Mouse (Mus musculus): Measurements from ENCODE around the gene Alg9. TPM values are rescaled to one million over a fixed set of nuclear protein-coding genes. Genes with fewer than 3 reads are reported as not detected.

Alg9 gene
- polyA plus RNA-seq, 1 experiment from 2014 or later: 43.0 TPM

GRCm38 (mm10) chr9:50833786-50834185 lies 59.0 kb downstream of the Alg9 start:
- Histone ChIP-seq H3K27me3 (ENCODE audit: low read depth, poor library complexity, severe bottlenecking) (no peaks in the 10 kb centered on the region), H3K9me3 (replicated peaks) (no peaks in the 10 kb centered on the region), H3K4me1 (no peaks in the 10 kb centered on the region), H3K4me3 (no peak overlapping the region), H3K27ac (no peak overlapping the region), H3K36me3 (peaks cover 26% of the 10 kb centered on the region)
- DNase-seq (ENCODE audit: low spot score): no peak
- 87% methylated on average over 8 of the region's 8 CpGs for WGBS

GRCm38 (mm10) chr9:50835068-50835705 lies 60.4 kb downstream of the Alg9 start:
- peaks cover 27% of the 10 kb centered on the region for H3K36me3 ChIP-seq
- 91% methylated on average over 10 of the region's 10 CpGs for WGBS

GRCm38 (mm10) chr9:50836097-50836496 lies 61.3 kb downstream of the Alg9 start:
- H3K4me3 ChIP-seq: no peak overlapping the region
- H3K27me3 ChIP-seq (ENCODE audit: low read depth, poor library complexity, severe bottlenecking): no peaks in the 10 kb centered on the region
- peaks cover 27% of the 10 kb centered on the region for H3K36me3 ChIP-seq
- H3K27ac ChIP-seq: no peak overlapping the region
- H3K4me1 ChIP-seq: no peaks in the 10 kb centered on the region
- no peaks in the 10 kb centered on the region for H3K9me3 ChIP-seq (replicated peaks)
- DNase-seq (ENCODE audit: low spot score): no peak
- 86% methylated on average over 4 of the region's 4 CpGs for WGBS

More at GRCm38 (mm10) chr9:50835068-50835705, 60.4 kb downstream of the Alg9 start:
- DNase-seq (ENCODE audit: low spot score): no peak
- Histone ChIP-seq H3K4me3 (no peak overlapping the region), H3K27me3 (ENCODE audit: low read depth, poor library complexity, severe bottlenecking) (no peaks in the 10 kb centered on the region), H3K27ac (no peak overlapping the region), H3K9me3 (replicated peaks) (no peaks in the 10 kb centered on the region), H3K4me1 (no peaks in the 10 kb centered on the region)

- WGBS: 95% methylated on average over 13 of the region's 13 CpGs
- Histone ChIP-seq H3K27me3 (ENCODE audit: low read depth, poor library complexity, severe bottlenecking) (no peaks in the 10 kb centered on the region), H3K9me3 (replicated peaks) (no peaks in the 10 kb centered on the region), H3K4me3 (no peak overlapping the region), H3K27ac (no peak overlapping the region), H3K4me1 (0 out of 2 replicates have a peak, but pooled peaks cover under 1% of the 10 kb centered on the region), H3K36me3 (peaks cover 27% of the 10 kb centered on the region)
- DNase-seq (ENCODE audit: low spot score): no peak
These were observed 66.4 kb downstream of the Alg9 start for GRCm38 (mm10) chr9:50841079-50841789.

GRCm38 (mm10) chr9:50845081-50845480 lies 70.3 kb downstream of the Alg9 start, which contains the start of gene Ppp2r1b:
Gene Ppp2r1b (plus strand): TSS chr9:50845301.
- no peak for DNase-seq (ENCODE audit: low spot score)
- peaks cover 21% of the 10 kb centered on the region for H3K36me3 ChIP-seq
- 94% methylated on average over 3 of the region's 3 CpGs for WGBS
- no peak within 1 kb of the TSS for H3K27ac ChIP-seq
- no peaks in the 10 kb centered on the region for H3K9me3 ChIP-seq (replicated peaks)
- H3K27me3 ChIP-seq (ENCODE audit: low read depth, poor library complexity, severe bottlenecking): no peaks in the 10 kb centered on the region
- H3K4me1 ChIP-seq: peaks cover 14% of the 10 kb centered on the region; the same call in 1 of the 2 replicates
- no peak within 1 kb of the TSS for H3K4me3 ChIP-seq

- 70% methylated on average over 9 of the region's 9 CpGs for WGBS
- peaks cover 14% of the 10 kb centered on the region; the same call in 1 of the 2 replicates for H3K4me1 ChIP-seq
- H3K27me3 ChIP-seq (ENCODE audit: low read depth, poor library complexity, severe bottlenecking): no peaks in the 10 kb centered on the region
- DNase-seq (ENCODE audit: low spot score): no peak
- H3K9me3 ChIP-seq (replicated peaks): no peaks in the 10 kb centered on the region
- H3K4me3 ChIP-seq: no peak overlapping the region
- no peak overlapping the region for H3K27ac ChIP-seq
- peaks cover 21% of the 10 kb centered on the region for H3K36me3 ChIP-seq
These were observed 70.7 kb downstream of the Alg9 start for GRCm38 (mm10) chr9:50845547-50845946.

GRCm38 (mm10) chr9:50847133-50847532 lies 72.3 kb downstream of the Alg9 start:
- H3K36me3 ChIP-seq: peaks cover 21% of the 10 kb centered on the region
- no peaks in the 10 kb centered on the region for H3K27me3 ChIP-seq (ENCODE audit: low read depth, poor library complexity, severe bottlenecking)
- peaks cover 14% of the 10 kb centered on the region; the same call in 1 of the 2 replicates for H3K4me1 ChIP-seq
- H3K4me3 ChIP-seq: no peak overlapping the region
- WGBS: 91% methylated on average over 6 of the region's 6 CpGs
- H3K9me3 ChIP-seq (replicated peaks): no peaks in the 10 kb centered on the region
- no peak overlapping the region for H3K27ac ChIP-seq
- DNase-seq (ENCODE audit: low spot score): no peak

- Histone ChIP-seq H3K36me3 (peaks cover 18% of the 10 kb centered on the region), H3K4me1 (peaks cover 18% of the 10 kb centered on the region)
- 68% methylated on average over 12 of the region's 12 CpGs for WGBS
These were observed 73.0 kb downstream of the Alg9 start for GRCm38 (mm10) chr9:50847606-50848368.

GRCm38 (mm10) chr9:50848821-50849220 lies 74.0 kb downstream of the Alg9 start:
- no peak for DNase-seq (ENCODE audit: low spot score)
- Histone ChIP-seq H3K27me3 (ENCODE audit: low read depth, poor library complexity, severe bottlenecking) (no peaks in the 10 kb centered on the region), H3K9me3 (replicated peaks) (no peaks in the 10 kb centered on the region), H3K27ac (no peak overlapping the region), H3K4me3 (no peak overlapping the region), H3K36me3 (peaks cover 9% of the 10 kb centered on the region), H3K4me1 (peaks cover 23% of the 10 kb centered on the region)
- WGBS: 73% methylated on average over 5 of the region's 5 CpGs

More at GRCm38 (mm10) chr9:50847606-50848368, 73.0 kb downstream of the Alg9 start:
- Histone ChIP-seq H3K27me3 (ENCODE audit: low read depth, poor library complexity, severe bottlenecking) (no peaks in the 10 kb centered on the region), H3K27ac (no peak overlapping the region), H3K9me3 (replicated peaks) (no peaks in the 10 kb centered on the region), H3K4me3 (no peak overlapping the region)
- DNase-seq (ENCODE audit: low spot score): no peak

GRCm38 (mm10) chr9:50849249-50849648 lies 74.4 kb downstream of the Alg9 start:
- Histone ChIP-seq H3K27ac (no peak overlapping the region), H3K9me3 (replicated peaks) (no peaks in the 10 kb centered on the region), H3K4me1 (peaks cover 27% of the 10 kb centered on the region), H3K27me3 (ENCODE audit: low read depth, poor library complexity, severe bottlenecking) (no peaks in the 10 kb centered on the region), H3K36me3 (0 out of 2 replicates have a peak, but pooled peaks cover 6% of the 10 kb centered on the region), H3K4me3 (no peak overlapping the region)
- peak; percentile 94 for DNase-seq (ENCODE audit: low spot score)
- 26% methylated on average over 8 of the region's 8 CpGs for WGBS

- Histone ChIP-seq H3K4me1 (peaks cover 32% of the 10 kb centered on the region), H3K27ac (no peak overlapping the region), H3K27me3 (ENCODE audit: low read depth, poor library complexity, severe bottlenecking) (no peaks in the 10 kb centered on the region), H3K36me3 (0 out of 2 replicates have a peak, but pooled peaks cover 1% of the 10 kb centered on the region), H3K4me3 (no peak overlapping the region), H3K9me3 (replicated peaks) (no peaks in the 10 kb centered on the region)
- 85% methylated on average over 9 of the region's 9 CpGs for WGBS
- DNase-seq (ENCODE audit: low spot score): no peak
These were observed 74.9 kb downstream of the Alg9 start for GRCm38 (mm10) chr9:50849755-50850154.

GRCm38 (mm10) chr9:50850271-50850670 lies 75.5 kb downstream of the Alg9 start:
- Histone ChIP-seq H3K36me3 (no peaks in the 10 kb centered on the region), H3K9me3 (replicated peaks) (no peaks in the 10 kb centered on the region), H3K4me1 (peaks cover 32% of the 10 kb centered on the region), H3K4me3 (no peak overlapping the region), H3K27ac (no peak overlapping the region), H3K27me3 (ENCODE audit: low read depth, poor library complexity, severe bottlenecking) (no peaks in the 10 kb centered on the region)
- 35% methylated on average over 11 of the region's 11 CpGs for WGBS
- no peak for DNase-seq (ENCODE audit: low spot score)

- no peak overlapping the region for H3K27ac ChIP-seq
- H3K9me3 ChIP-seq (replicated peaks): no peaks in the 10 kb centered on the region
- 74% methylated on average over 8 of the region's 8 CpGs for WGBS
- no peak overlapping the region for H3K4me3 ChIP-seq
- H3K4me1 ChIP-seq: peaks cover 35% of the 10 kb centered on the region
- no peaks in the 10 kb centered on the region for H3K36me3 ChIP-seq
- H3K27me3 ChIP-seq (ENCODE audit: low read depth, poor library complexity, severe bottlenecking): no peaks in the 10 kb centered on the region
- DNase-seq (ENCODE audit: low spot score): no peak
These were observed 75.9 kb downstream of the Alg9 start for GRCm38 (mm10) chr9:50850713-50851112.

All from limb, embryonic 10.5 days (tissue).